Mouse (Mus musculus): ENCODE measurements around the gene Thada. TPM values are rescaled to one million over a fixed set of nuclear protein-coding genes. Genes with fewer than 3 reads are reported as not detected.

Gene Thada
- polyA plus RNA-seq (2012; rRNA removed) = 9.4 and 10.1 TPM in 2 replicates

DNA sequence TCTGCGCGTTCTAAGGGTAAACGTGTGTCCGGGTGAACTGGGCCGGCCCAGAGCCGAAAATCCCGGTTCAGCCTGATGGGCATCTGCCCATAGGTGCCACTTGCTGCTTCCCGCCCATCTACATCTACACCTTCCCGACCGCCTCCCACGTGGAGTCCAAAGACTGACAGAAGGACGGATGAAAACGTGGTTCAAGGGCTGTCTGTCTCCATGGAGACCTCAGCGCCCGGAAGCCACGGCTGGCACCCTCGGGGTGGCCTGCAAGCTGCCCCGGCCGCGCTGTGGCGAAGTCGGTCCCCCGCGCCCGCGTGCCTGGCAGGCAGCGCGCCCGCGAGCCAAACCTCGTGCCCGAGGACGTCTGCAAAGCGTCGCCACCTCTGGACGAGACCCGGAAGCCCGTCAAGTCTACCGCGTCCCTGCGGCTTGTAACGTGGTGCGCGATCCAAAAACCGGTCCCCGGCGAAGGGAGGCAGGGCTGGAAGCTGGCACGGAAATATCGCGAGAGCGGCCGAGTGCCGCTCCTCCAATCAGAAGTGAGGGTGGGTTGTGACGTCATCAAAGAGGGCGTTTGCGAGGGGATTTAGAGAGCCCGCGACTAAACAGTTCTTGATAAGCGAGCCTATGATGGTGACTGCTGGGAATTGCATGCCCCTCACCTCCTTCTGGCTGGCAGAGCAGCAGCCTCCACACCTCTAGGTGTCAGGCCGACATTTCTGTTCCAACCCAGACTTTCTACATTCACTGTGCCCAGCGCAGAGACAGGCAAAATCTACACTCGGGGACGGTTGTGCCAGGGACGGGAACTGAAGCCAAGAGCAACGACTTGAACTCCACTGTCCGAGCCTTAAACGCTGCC, at the start of gene Thada:
Thada (minus strand) TSS at position 453 of the 856 bp plus-strand sequence.
- DNase-seq = peak; percentile 98
- H3K4me3 ChIP-seq (ENCODE audit: insufficient read depth, low read depth, low read length) = peak within 1 kb of the TSS; percentile 89
- WGBS = under 1% methylated on average over 67 of the region's 67 CpGs
- no peaks in the 10 kb centered on the region for H3K27me3 ChIP-seq (replicated peaks; ENCODE audit: control insufficient read depth, insufficient read depth, low read length)
- peaks cover 3% of the 10 kb centered on the region; the same call in 1 of the 2 replicates for H3K4me1 ChIP-seq (ENCODE audit: control insufficient read depth, insufficient read depth, low read length)
- peak within 1 kb of the TSS; percentile 41 for H3K27ac ChIP-seq (ENCODE audit: insufficient read depth, low read depth, low read length)
- H3K36me3 ChIP-seq (ENCODE audit: control insufficient read depth, insufficient read depth, low read length) = no peaks in the 10 kb centered on the region
- TF ChIP-seq POLR2A (IDR thresholded peaks at IDR 0.05; ENCODE audit: low read depth, low read length) (no peak), CTCF (conservative IDR thresholded peaks at IDR 0.05; ENCODE audit: insufficient read depth, insufficient read length, low read depth, low read length) (no peak)

DNA sequence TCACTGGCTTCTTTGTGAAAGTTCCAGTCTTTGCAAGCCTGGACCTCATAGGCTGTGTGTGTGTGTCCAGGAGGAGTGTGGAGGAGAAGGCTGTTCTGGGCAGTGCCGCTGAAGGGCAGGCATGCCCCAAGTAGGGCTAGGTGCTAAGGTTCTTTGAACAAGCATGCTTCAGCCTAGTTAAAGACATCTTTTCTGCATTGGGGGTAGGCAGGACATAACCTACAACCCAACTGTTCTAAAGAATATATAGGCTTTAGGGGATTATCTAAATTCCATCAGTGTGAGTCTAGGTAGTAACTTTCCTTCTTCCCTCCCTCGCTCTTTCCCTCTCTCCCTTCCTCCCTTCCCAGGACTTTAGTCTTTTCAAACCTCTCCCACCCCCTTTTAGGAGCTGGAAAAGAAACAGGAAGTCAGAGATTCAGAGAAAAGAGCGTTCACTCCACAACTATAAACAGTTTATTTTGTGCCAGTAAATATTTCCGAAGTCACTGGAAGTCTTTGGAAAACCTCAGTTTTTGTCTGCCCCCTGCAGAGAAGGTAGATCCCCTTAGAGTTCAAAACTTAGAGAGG, 46.6 kb upstream of the Thada start:
- WGBS = 37% methylated on average over 4 of the region's 4 CpGs
- Histone ChIP-seq H3K4me3 (ENCODE audit: insufficient read depth, low read depth, low read length) (peak overlapping the region; percentile 62), H3K27ac (ENCODE audit: insufficient read depth, low read depth, low read length) (no peak overlapping the region), H3K27me3 (replicated peaks; ENCODE audit: control insufficient read depth, insufficient read depth, low read length) (no peaks in the 10 kb centered on the region), H3K4me1 (ENCODE audit: control insufficient read depth, insufficient read depth, low read length) (peaks cover 4% of the 10 kb centered on the region; the same call in 1 of the 2 replicates), H3K36me3 (ENCODE audit: control insufficient read depth, insufficient read depth, low read length) (no peaks in the 10 kb centered on the region)
- TF ChIP-seq CTCF (conservative IDR thresholded peaks at IDR 0.05; ENCODE audit: insufficient read depth, insufficient read length, low read depth, low read length) = no peak
- no peak for TF ChIP-seq POLR2A (IDR thresholded peaks at IDR 0.05; ENCODE audit: low read depth, low read length)
- no peak for DNase-seq

DNA sequence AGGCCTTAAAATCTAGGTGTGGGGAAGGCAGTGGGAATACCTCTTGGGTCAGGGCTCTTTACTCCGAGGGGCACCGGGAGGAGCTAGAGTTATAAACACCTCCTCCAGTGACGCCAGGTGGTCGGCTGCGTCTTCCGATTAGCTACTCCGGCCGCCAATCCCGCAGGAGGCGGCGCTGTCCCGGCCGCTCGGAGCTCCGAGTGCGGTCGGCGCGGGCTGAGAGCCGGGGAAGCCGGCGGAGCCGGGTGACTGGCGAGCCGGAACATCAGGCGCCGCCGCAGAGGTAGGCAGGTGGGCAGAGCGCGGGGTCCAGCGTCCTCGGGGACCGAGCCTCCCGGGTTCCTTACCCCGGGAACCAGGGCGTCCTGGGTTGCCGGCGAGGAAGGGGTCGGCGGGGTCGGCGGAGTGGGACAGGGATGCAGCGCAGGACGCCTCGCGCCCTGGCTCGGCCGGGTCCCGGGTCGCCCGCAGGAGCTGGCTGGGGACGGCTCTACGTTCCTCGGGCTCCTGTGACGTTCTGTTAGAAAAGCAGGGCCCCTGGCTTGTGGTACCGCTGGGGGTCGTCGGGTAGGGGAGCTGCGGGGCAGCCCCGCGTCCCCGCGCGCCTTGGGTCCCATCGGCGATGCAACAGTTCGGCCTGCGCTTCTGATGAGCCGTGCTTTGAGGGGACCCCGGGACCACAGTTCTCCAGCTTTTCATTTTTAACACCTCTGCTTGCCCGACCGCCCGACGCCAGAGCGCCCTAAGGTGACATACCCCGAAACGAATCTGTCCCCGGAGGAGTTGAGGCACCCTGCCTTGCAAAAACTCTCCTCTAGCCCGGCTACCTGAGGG, 45.9 kb upstream of the Thada start, which contains the start of gene Plekhh2:
Plekhh2 (plus strand) TSS at position 214 of the 834 bp plus-strand sequence.
- TF ChIP-seq CTCF (conservative IDR thresholded peaks at IDR 0.05; ENCODE audit: insufficient read depth, insufficient read length, low read depth, low read length) = no peak
- TF ChIP-seq POLR2A (IDR thresholded peaks at IDR 0.05; ENCODE audit: low read depth, low read length) = no peak
- Histone ChIP-seq H3K4me3 (ENCODE audit: insufficient read depth, low read depth, low read length) (peak within 1 kb of the TSS; percentile 62), H3K36me3 (ENCODE audit: control insufficient read depth, insufficient read depth, low read length) (no peaks in the 10 kb centered on the region), H3K27me3 (replicated peaks; ENCODE audit: control insufficient read depth, insufficient read depth, low read length) (no peaks in the 10 kb centered on the region), H3K4me1 (ENCODE audit: control insufficient read depth, insufficient read depth, low read length) (peaks cover 4% of the 10 kb centered on the region; the same call in 1 of the 2 replicates), H3K27ac (ENCODE audit: insufficient read depth, low read depth, low read length) (peak within 1 kb of the TSS; percentile 37; the same call in 1 of the 2 replicates)
- WGBS = under 1% methylated on average over 76 of the region's 79 CpGs
- peak; percentile 85 for DNase-seq

DNA sequence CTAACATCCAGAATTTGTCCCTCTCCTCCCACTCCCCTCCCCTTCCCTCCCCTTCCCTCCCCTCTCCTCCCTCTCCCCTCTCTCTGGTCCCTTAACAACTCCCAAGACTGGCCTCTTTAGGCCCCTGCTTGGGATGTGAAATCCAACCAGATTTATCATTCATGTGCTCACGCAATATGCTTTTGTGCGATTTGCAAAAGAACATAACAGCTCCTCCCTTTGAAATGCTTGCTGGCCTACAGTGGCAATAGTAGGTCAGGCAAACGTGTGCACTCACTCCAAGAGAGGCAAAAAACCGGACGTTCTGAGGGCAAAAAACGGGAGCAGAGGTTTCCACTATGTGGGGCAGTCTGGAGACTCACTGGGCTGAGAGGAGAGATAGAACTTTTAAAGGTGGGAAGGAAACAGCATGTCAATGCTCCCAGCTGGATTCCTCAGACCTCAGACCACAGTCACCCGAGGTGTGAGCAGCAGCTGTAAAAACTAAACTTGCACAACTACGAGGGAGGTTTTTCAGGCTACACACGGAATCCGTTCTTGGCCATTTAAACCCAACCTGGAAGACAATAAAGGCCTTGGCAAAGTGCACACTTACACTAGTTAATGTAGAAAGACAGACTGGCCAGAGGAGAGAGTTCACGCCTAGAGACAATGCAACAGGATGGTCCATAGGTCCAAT, 45.1 kb upstream of the Thada start:
- Histone ChIP-seq H3K27ac (ENCODE audit: insufficient read depth, low read depth, low read length) (0 out of 2 replicates have a peak overlapping the region, but pooled peaks have one; percentile 11), H3K4me3 (ENCODE audit: insufficient read depth, low read depth, low read length) (peak overlapping the region; percentile 62), H3K27me3 (replicated peaks; ENCODE audit: control insufficient read depth, insufficient read depth, low read length) (no peaks in the 10 kb centered on the region), H3K36me3 (ENCODE audit: control insufficient read depth, insufficient read depth, low read length) (no peaks in the 10 kb centered on the region), H3K4me1 (ENCODE audit: control insufficient read depth, insufficient read depth, low read length) (peaks cover 4% of the 10 kb centered on the region; the same call in 1 of the 2 replicates)
- TF ChIP-seq POLR2A (IDR thresholded peaks at IDR 0.05; ENCODE audit: low read depth, low read length) = no peak
- no peak for TF ChIP-seq CTCF (conservative IDR thresholded peaks at IDR 0.05; ENCODE audit: insufficient read depth, insufficient read length, low read depth, low read length)
- WGBS = 49% methylated on average over 11 of the region's 11 CpGs
- DNase-seq = no peak

DNA sequence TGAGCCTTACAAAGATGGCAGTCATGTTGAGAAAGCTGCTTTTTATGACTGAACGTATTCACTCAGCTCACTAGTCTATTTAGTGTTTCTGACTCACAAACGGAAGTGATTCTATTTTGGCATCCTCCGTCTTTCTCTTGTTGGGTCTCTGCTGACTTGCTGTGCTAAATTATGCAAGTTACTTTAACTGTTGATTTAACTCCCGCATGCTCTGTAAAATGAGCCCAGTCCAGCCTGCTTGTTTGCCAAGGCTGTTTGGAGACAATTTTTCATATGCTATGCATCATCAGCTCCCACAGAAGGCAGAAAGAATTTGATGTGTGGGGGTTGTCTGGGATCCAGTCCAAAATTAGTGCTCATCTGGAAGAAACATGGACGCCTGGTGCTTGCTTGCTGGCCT, 44.4 kb upstream of the Thada start:
- DNase-seq = peak; percentile 33
- H3K27me3 ChIP-seq (replicated peaks; ENCODE audit: control insufficient read depth, insufficient read depth, low read length) = no peaks in the 10 kb centered on the region
- H3K4me1 ChIP-seq (ENCODE audit: control insufficient read depth, insufficient read depth, low read length) = peaks cover 4% of the 10 kb centered on the region; the same call in 1 of the 2 replicates
- H3K27ac ChIP-seq (ENCODE audit: insufficient read depth, low read depth, low read length) = no peak overlapping the region
- WGBS = 61% methylated on average over 5 of the region's 5 CpGs
- no peak overlapping the region for H3K4me3 ChIP-seq (ENCODE audit: insufficient read depth, low read depth, low read length)
- TF ChIP-seq CTCF (conservative IDR thresholded peaks at IDR 0.05; ENCODE audit: insufficient read depth, insufficient read length, low read depth, low read length) (no peak), POLR2A (IDR thresholded peaks at IDR 0.05; ENCODE audit: low read depth, low read length) (no peak)
- H3K36me3 ChIP-seq (ENCODE audit: control insufficient read depth, insufficient read depth, low read length) = no peaks in the 10 kb centered on the region

DNA sequence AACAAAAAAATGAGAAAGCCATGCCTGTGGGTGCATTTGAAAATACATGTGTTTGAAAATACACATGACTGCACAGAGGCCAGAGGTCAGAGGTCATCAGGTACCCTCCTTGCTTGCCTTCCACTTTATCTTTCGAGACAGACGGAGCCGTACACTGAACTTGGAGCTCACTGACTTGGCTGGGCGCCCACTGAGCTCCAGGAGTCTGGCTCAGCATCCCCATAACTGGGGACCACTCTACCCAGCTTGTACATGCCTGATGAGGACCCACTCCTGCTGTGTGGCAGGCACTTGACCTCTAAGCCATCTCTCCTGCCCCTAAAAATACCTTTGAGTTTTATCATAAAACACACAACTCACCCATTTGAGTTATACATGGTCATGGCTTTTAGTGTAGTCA, 43.2 kb upstream of the Thada start:
- Histone ChIP-seq H3K36me3 (ENCODE audit: control insufficient read depth, insufficient read depth, low read length) (no peaks in the 10 kb centered on the region), H3K4me3 (ENCODE audit: insufficient read depth, low read depth, low read length) (no peak overlapping the region), H3K4me1 (ENCODE audit: control insufficient read depth, insufficient read depth, low read length) (peaks cover 4% of the 10 kb centered on the region; the same call in 1 of the 2 replicates), H3K27ac (ENCODE audit: insufficient read depth, low read depth, low read length) (no peak overlapping the region), H3K27me3 (replicated peaks; ENCODE audit: control insufficient read depth, insufficient read depth, low read length) (no peaks in the 10 kb centered on the region)
- no peak for DNase-seq
- 65% methylated on average over 4 of the region's 4 CpGs for WGBS
- no peak for TF ChIP-seq CTCF (conservative IDR thresholded peaks at IDR 0.05; ENCODE audit: insufficient read depth, insufficient read length, low read depth, low read length)
- TF ChIP-seq POLR2A (IDR thresholded peaks at IDR 0.05; ENCODE audit: low read depth, low read length) = no peak
